Mouse (Mus musculus) testis, adult 2 months (tissue): ENCODE measurements around the gene Atxn10.

Source experiments
- CTCF ChIP-seq: fragments of 200-500 bp; IDR thresholded peaks from 2 replicates; pipeline ENCODE4 v1.5.1; 2012; ENCODE audit warnings: low read depth, mild to moderate bottlenecking, inconsistent platforms, low read length, moderate library complexity; ENCODE audit not compliant: control insufficient read depth, insufficient read depth, insufficient replicate concordance
- POLR2A ChIP-seq: fragments of 200-500 bp; IDR thresholded peaks from 2 replicates; pipeline ENCODE4 v1.6.1; 2012; ENCODE audit warnings: low read depth, mild to moderate bottlenecking, inconsistent platforms, low read length, moderate library complexity; ENCODE audit not compliant: control insufficient read depth

- TF ChIP-seq POLR2A, result no peak
- TF ChIP-seq CTCF, result no peak
Observed at GRCm38 (mm10) chr15:85403256-85403731, 67.2 kb downstream of the Atxn10 start.
